Mouse (Mus musculus) embryonic stem cell, embryonic (primary cell): ENCODE data around the gene Ppp2r5a.

Experiments
- CTCF ChIA-PET, 4 experiments: fragments of 300-600 bp in 2 of 4; fragments of 350-600 bp in 2 of 4; sonication (Branson Sonifier 250); formaldehyde crosslinking; loops; one replicate each; lab custom pipeline; 2022; ENCODE audit warnings: inconsistent platforms in 2 of 4; lab: Charles Lee
- POLR2A ChIA-PET, 4 experiments: fragments of 300-600 bp in 2 of 4; fragments of 350-600 bp in 2 of 4; sonication (Branson Sonifier 250); formaldehyde crosslinking; loops; one replicate each; lab custom pipeline; 2022; ENCODE audit warnings: antibody characterized with exemption in 4 of 4, inconsistent platforms in 1 of 4; lab: Charles Lee

Ppp2r5a gene

DNA sequence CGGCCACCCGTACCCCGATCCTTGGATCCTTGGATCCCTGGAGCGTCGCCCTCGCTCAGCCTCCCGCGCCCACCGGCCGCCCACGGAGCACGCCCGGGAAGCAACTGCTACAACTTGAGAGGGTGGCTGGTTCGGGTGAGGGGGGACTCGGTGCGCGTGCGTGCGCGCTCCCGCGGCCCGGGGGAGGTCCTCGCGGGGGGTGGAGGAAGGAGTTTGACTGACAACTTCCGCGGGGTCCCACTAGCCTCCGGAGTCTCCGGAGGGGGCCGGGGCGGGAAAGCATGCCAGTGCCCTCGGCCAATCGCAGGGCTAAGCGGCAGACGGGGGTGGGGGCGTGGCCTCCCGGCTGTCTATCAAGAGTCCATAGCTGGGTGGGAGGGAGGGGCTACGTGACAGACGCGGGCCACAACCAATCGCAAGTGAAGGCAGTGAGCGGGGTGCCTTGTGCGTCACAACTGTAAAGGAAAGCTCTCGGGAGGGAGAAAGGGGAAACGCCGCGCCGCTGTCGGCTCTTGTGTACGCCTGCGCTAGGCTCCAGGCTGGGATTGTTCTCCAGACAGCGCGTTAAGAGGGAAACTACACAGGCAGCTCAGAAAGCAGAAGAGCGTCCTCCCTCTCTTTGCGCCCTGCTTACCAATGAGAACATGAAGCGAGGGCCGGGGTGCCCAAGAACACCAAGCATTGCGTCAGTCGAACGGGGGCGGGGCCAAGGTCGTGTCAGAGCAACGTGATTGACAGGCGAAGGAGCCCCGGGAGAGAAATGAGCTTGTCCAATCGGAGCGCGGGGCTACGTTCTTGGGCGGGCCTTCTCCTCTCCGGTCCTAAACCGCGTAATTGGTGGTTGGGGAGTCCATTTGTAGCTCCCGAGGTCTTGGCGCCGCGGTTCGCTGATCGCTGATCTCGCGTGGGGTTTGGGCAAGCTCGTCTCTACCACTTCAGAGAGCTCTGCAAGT lies 5.9 kb downstream of the Ppp2r5a start:
- CTCF ChIA-PET: interaction anchor here (0.6 to 1.4 kb wide), 17 partner anchors 13 to 696 kb away, joined by 3 to 9 read pairs (median 4); partner anchors contain the start of genes Dtl (in 1 of the 4) and Ints7 (in 1 of the 4)
- POLR2A ChIA-PET: interaction anchor here in 3 of 4 experiments (0.5 to 3.9 kb wide), 250 partner anchors 7 to 1733 kb away, joined by 3 to 105 read pairs (median 4); partner anchors contain the start of genes Dtl (in 3 of the 3), Flvcr1 (in 3 of the 3), Ints7 (in 3 of the 3) and Lpgat1 (in 3 of the 3)

DNA sequence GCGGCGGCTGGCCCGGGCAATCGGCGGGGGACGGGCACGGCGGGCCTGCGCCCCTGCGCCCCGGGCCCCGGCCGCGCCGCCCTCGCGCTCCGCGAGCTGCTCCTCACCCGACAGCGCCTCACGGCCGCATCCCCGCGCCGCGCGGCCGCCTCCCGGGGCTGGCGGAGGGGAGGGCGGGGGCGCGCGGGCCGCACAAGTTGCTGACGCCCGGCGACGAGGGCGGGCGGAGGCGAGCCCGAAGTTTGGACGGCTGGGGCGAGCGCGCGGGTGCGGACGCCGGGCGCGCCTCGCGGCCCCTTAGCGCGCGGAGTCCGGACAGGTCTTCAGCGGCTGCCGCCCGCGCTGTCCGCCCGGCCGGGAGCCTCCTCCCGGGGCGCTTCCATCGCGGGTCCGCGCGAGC lies 6.6 kb downstream of the Ppp2r5a start:
- ChIA-PET CTCF (interaction anchor here in 2 of 4 experiments (0.6 to 1.4 kb wide), 3 partner anchors 84 to 421 kb away, joined by 3 to 9 read pairs (median 8); no protein-coding TSS in a partner anchor), POLR2A (interaction anchor here in 3 of 4 experiments (0.6 to 3.9 kb wide), 83 partner anchors 8 to 1508 kb away, joined by 3 to 105 read pairs (median 7); partner anchors contain the start of genes Dtl (in 3 of the 3), Ints7 (in 3 of the 3), Flvcr1 (in 2 of the 3) and Tmem206 (in 2 of the 3))

DNA sequence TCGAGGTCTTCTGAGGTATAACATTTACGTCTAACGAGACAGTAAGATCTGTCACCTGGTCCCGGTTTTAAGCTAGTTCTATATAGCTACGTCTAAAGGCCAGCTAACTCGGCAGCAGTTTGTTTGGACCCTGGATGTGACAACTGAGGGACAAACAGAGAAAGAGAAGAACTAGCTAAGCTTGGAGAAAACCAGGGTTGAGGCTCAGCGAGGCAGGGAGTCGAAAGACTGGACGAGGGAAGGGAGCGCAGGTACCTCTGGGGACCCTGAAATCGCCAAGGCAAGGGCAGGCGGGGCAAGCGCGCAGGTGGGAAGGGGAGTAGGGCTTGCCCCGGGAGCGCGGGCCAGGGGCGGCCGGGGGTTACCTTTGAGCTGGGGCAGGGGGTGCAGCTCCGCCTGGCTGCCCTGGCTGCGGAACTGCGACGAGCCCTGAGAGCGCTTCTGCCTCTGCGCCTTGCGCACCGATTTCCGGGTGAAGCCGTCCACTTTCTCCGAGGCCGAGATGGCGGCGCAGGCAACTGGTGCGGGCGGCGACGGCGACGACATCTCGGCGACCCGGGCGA lies 7.1 kb downstream of the Ppp2r5a start:
- ChIA-PET CTCF (no interaction called here), POLR2A (interaction anchor here in 3 of 4 experiments (0.5 to 3.9 kb wide), 35 partner anchors 9 to 795 kb away, joined by 3 to 89 read pairs (median 4); partner anchors contain the start of genes Dtl (in 2 of the 3), Ints7 (in 2 of the 3), Flvcr1 (in 1 of the 3) and Nek2 (in 1 of the 3))

DNA sequence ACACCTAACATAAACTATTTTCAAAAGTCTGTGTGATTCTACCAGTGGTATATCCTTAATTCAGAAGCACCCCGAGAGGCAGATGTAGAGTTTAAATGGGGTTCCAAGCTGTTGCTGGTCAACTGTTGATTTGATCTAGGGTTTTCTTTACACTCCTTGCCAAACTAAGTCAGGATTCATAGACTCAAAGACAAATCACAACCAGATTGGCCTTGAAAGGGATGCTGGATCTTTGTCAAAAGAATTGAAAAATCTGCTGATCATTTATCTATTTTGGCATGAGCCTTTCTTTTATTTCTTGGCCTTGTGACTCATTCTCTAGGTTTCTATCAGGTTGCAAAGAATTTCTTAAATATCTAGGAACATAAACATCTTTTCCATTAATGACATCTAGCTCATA lies 7.9 kb downstream of the Ppp2r5a start:
- POLR2A ChIA-PET: interaction anchor here in 3 of 4 experiments (0.7 to 3.9 kb wide), 24 partner anchors 9 to 511 kb away, joined by 3 to 89 read pairs (median 4); partner anchors contain the start of genes Dtl (in 2 of the 3), Ints7 (in 2 of the 3), Flvcr1 (in 1 of the 3) and Nek2 (in 1 of the 3)

DNA sequence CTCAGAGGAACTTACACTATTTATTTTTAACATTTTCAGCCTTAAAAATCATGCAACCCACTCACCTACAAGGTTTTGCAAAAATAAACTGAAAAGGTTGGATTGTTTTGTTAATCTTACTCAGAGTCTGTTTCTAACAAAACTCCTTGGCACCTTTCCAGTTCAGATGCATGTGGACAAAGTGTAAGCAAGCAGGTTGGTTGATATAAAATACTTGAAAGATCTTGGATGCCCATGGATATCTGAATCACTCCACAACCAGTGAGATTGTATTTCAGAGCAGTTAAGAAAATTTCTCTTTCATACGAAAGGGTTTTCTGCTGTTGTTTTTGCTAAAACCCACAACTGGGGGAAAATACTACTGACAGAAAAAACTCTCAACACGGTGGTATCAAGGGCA lies 8.9 kb downstream of the Ppp2r5a start:
- ChIA-PET CTCF (interaction anchor here in 2 of 4 experiments (0.7 to 1.0 kb wide), 2 partner anchors 45 to 95 kb away, joined by 5 to 8 read pairs; no protein-coding TSS in a partner anchor), POLR2A (interaction anchor here in 1 of 4 experiments (1.6 to 3.9 kb wide), 2 partner anchors 11 to 41 kb away, joined by 4 to 18 read pairs; no protein-coding TSS in a partner anchor)

More for the DNA sequence above, 7.9 kb downstream of the Ppp2r5a start:
- CTCF ChIA-PET: no interaction called here

DNA sequence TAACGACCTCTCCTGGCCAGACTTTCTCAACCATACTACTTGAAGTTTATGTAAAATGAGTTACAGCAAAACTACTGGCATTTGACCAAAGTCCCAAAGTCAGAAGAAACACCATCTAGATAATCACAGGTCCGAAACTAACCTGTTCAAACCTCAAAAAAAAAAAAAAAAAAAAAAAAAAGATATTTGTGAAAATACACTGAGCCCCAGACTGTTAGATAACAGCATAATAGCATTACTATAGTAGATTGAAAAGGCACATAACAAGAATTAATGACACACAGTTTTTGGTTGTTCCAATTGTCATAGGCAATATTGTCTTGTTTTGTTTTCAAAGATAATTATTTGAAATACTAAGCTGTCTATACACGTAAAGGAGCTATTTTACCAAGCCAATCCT lies 9.5 kb downstream of the Ppp2r5a start:
- ChIA-PET CTCF (interaction anchor here in 3 of 4 experiments (0.5 to 1.0 kb wide), 4 partner anchors 24 to 424 kb away, joined by 3 to 8 read pairs (median 4); no protein-coding TSS in a partner anchor), POLR2A (interaction anchor here in 1 of 4 experiments (1.6 to 3.9 kb wide), 2 partner anchors 10 to 40 kb away, joined by 4 to 18 read pairs; no protein-coding TSS in a partner anchor)

DNA sequence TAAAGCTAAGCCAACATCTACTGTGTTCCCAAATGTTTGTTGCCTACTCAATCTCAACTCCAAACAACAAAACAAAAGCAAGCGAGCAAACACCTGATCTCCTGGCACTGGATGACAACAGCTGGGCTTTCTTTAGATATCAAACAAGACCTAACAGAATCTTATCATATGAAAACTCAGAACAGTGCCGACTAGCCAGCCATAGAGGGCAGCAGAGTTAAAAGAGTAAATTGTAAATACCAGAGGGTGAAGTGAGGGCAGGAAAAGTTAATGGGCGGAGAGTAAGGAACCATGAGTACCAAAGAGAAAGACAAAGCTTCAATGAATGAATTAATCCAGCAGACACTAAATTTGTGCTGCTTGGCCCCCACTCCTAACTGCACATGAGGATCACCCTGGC lies 11.8 kb downstream of the Ppp2r5a start:
- CTCF ChIA-PET: interaction anchor here (0.5 to 1.5 kb wide), 13 partner anchors 8 to 184 kb away, joined by 3 to 7 read pairs (median 4); partner anchors contain the start of genes Dtl (in 1 of the 4) and Ints7 (in 1 of the 4)
- POLR2A ChIA-PET: interaction anchor here in 3 of 4 experiments (0.6 to 3.9 kb wide), 13 partner anchors 8 to 430 kb away, joined by 3 to 18 read pairs (median 3); partner anchors contain the start of genes Dtl (in 2 of the 3), Ints7 (in 2 of the 3) and Nek2 (in 1 of the 3)

DNA sequence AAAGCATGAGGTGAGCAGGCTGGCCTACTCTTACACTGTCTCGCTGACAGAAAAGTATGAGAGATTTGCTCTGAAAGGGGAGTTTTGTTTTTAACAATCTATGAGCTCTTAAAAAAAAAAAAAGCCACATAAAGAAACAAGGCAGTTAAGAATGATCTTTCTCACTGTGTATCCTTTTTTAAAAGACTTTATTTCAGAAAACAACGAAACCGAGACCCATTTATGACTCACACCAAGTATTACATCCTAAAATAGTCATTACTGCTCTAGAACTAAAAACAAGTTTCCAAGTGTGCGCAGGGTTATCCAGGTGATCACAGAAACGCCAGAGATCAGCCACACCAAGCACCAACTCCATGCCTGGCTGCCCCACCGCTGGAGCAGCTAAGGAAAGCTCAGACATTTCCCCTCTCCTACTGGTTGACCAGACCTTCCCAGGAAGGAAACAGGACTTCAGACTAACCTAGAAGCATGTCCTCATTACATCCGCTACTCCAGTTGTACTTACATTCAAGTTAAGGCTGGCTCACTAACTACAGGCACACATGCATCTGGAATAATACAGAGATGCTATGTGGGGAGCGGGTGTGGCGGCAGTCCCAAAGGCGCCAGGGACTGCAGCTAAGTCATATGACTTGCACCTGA lies 18.2 kb downstream of the Ppp2r5a start:
- ChIA-PET CTCF (no interaction called here), POLR2A (interaction anchor here in 3 of 4 experiments (0.6 to 5.6 kb wide), 7 partner anchors 11 to 873 kb away, joined by 3 to 59 read pairs (median 3); partner anchors contain the start of gene Nek2 (in 1 of the 3))

DNA sequence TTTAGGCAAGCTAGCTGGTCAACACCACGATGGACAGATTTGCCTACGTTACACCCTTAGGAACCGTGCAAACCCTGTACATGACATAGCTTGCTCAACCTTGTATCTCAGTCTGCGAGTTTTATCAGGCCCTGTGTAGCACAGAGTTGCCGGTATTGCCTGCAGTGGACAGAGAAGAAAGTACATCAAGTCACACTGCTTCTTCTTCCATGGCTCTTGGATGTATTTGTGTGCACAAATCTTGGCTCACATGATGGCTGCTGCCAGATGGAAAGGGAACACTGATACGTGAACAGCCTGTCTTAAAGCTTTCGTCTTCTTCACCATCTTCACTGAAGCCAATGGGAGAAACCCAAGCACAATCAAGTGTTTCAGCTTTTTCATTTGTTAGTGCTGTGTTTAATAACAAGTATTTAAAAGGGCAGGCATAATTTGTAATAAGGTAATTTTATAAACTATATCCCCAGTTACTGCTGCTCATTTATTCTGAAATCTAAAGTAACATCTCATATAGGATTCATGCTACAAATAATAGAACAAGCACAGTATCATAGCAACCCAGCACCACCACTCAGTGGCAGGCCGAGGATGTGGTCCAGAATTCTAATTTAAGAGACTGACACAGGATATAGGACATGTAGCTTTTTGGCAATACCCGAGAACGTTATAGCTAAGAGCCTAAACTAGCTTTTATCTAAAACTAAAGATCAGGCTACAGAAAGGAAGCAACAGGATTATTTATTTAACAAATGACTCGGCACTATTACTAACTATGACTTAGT lies 20.9 kb downstream of the Ppp2r5a start:
- POLR2A ChIA-PET: interaction anchor here in 3 of 4 experiments (1.1 to 5.6 kb wide), 10 partner anchors 9 to 250 kb away, joined by 3 to 59 read pairs (median 6); partner anchors contain the start of genes Dtl (in 1 of the 3) and Ints7 (in 1 of the 3)
- CTCF ChIA-PET: interaction anchor here (0.6 to 2.3 kb wide), 4 partner anchors 9 to 17 kb away, joined by 3 to 7 read pairs (median 5); no protein-coding TSS in a partner anchor

DNA sequence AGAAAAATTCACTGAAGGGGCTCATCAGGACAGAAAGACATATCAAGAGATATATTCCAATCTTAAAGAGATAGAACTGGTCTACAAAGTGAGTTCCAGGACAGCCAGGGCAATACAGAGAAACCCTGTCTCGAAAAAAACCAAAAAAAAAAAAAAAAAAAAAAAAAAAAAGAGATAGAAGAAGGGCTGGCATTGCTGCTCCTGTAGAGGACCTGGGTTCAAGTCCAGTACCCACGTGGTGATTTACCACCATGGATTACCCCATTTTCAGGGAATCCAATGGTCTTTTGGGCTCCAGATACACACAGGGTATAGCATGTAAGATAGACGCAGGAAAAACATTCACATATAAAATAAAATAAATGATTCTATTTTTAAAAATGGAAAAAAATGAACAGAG lies 22.2 kb downstream of the Ppp2r5a start:
- CTCF ChIA-PET: interaction anchor here in 1 of 4 experiments (0.7 kb wide), 1 partner anchor 131 kb away, joined by 3 read pairs; no protein-coding TSS in a partner anchor
- POLR2A ChIA-PET: interaction anchor here in 3 of 4 experiments (0.7 to 5.6 kb wide), 5 partner anchors 10 to 17 kb away, joined by 3 to 59 read pairs (median 8); no protein-coding TSS in a partner anchor

DNA sequence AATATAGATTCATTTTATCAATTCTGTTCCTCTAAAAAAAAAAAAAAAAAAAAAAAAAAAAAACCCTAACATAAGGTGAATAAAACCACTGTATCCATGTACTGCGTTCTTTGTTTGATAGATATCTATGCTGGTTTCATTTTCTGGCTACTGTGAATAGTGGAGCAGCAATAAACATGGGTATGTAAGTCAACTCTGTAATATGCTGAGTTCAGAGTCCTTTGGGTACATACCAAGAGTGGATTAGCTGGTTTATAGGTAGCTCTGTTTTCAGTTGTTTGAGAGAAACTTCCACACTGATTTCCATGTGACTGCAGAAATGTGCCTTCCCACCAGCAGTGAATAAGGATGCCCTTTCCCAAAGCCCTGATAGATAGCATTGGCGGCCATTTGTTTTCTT lies 25.0 kb downstream of the Ppp2r5a start:
- ChIA-PET POLR2A (interaction anchor here in 3 of 4 experiments (0.6 to 5.7 kb wide), 6 partner anchors 14 to 930 kb away, joined by 3 to 42 read pairs (median 6); no protein-coding TSS in a partner anchor), CTCF (no interaction called here)

DNA sequence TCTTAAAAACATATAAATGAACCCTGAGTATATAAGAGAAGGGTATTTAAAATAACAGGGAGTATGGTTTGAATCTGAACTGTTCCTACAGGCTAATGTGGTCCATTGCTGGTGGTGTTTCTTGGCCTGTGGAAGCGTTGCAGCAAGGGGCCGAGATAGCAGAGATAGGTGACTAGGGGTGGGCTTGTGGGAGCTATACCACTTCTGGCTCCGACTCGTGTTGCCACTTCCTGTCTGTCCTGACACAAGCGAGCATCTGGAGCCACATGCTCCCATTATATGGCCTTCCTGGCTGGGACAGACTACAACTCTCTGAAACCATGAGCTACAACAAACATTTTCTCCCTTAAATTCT lies 27.5 kb downstream of the Ppp2r5a start:
- ChIA-PET POLR2A (interaction anchor here in 2 of 4 experiments (1.0 to 5.7 kb wide), 9 partner anchors 11 to 200 kb away, joined by 3 to 42 read pairs (median 6); partner anchors contain the start of genes Dtl (in 1 of the 2) and Ints7 (in 1 of the 2)), CTCF (interaction anchor here in 2 of 4 experiments (0.8 to 1.2 kb wide), 3 partner anchors 11 to 63 kb away, joined by 3 to 5 read pairs (median 3); no protein-coding TSS in a partner anchor)

DNA sequence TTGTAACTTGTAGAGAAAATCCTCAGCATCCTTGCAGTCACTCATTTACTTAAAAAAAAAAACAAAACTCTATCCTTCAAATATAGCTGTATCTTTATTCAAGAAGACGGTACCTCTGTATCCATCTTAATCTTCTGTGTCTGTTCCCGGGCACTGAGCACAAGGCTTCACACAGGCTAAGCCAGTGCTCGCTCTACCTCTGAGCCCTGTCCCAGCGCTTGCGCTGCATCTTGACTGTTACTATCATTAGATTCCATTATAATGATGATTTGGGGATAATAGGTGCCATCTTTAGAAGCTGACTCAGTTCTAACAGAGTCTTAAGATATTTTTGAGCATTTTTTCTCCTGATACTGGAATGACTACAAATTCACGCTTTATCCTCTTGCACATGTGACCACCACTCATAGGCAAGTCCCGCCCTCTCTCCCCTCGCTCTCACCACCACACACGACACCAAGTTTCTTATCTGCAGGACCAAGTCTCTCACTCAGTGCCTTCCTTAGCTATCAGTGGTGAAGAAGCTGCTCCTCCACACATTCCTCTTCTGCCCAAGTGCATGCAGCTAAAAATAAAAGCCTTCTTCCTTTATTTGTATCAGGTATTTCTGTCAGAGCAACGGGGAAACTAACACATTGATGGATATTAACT lies 28.0 kb downstream of the Ppp2r5a start:
- ChIA-PET POLR2A (interaction anchor here in 3 of 4 experiments (0.7 to 5.7 kb wide), 13 partner anchors 8 to 200 kb away, joined by 3 to 42 read pairs (median 4); partner anchors contain the start of genes Dtl (in 1 of the 3) and Ints7 (in 1 of the 3)), CTCF (interaction anchor here in 3 of 4 experiments (0.8 to 1.3 kb wide), 5 partner anchors 10 to 63 kb away, joined by 3 to 5 read pairs (median 3); no protein-coding TSS in a partner anchor)

DNA sequence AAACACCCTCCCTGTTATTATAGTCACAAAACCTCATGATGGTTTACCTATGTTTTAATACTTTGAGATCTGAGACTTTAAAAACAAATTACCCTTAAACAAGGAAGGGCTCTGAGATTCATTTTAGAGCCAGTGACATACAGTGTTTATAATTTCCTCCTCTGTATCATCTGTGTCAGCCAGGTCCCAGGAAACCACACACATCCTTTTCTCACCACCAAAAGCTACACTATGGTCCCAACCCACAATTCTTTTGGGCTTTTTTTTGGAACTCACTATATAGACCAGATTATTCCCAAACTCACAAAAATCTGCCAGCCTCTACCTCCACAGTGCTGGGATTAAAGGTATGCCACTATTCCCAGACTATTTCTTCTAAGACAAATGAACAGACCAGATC lies 33.9 kb downstream of the Ppp2r5a start:
- CTCF ChIA-PET: interaction anchor here in 2 of 4 experiments (0.5 to 0.7 kb wide), 3 partner anchors 58 to 1486 kb away, joined by 3 to 4 read pairs (median 4); no protein-coding TSS in a partner anchor
- POLR2A ChIA-PET: interaction anchor here in 3 of 4 experiments (0.7 to 1.5 kb wide), 4 partner anchors 13 to 462 kb away, joined by 3 read pairs; no protein-coding TSS in a partner anchor

DNA sequence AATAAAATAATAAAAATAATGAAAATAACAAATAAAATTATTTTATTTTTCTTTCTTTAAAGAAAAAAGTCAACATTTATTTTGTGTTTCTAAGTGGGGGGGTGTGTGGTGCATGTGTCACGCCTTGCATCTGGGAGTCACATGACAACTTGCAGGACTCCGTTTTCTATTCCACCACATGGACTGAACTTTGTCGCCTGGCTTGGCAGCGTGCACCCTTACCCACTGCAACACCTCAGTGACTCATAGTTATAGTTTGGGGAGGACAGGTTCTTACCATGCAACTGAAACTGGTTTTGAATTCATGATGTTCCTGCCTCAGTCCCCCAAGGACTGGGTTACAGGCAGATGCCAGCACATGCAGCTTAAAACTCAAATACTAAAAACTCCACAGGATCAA lies 34.9 kb downstream of the Ppp2r5a start:
- ChIA-PET POLR2A (interaction anchor here in 1 of 4 experiments (1.0 to 1.5 kb wide), 4 partner anchors 13 to 29 kb away, joined by 3 to 4 read pairs (median 3); no protein-coding TSS in a partner anchor), CTCF (interaction anchor here in 1 of 4 experiments (0.6 kb wide), 1 partner anchor 101 kb away, joined by 3 read pairs; no protein-coding TSS in a partner anchor)
